Mouse (Mus musculus): ENCODE results near the gene Eml4. TPM values are rescaled to one million over a fixed set of nuclear protein-coding genes. Genes with fewer than 3 reads are reported as not detected.

Eml4 gene
- total and polyA plus RNA-seq, 2 experiments = 4.1 to 8.1 TPM

DNA sequence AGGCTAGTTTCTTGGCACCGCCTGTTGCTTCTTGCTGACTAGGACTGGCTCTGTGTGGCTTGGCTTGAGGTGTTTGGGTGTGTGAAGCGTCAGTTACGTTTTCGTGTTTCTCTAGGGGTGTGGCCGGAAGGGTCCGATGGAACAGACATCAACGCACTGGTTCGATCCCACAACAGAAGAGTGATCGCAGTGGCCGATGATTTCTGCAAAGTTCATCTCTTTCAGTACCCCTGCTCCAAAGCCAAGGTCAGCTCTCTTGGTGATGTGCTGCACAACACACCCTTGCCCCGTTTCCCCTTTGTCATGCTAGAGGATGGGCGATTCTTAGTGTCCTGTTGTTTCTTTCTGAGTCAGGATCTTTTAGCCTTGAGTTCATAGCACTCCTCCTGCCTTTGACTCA, 126.4 kb downstream of the Eml4 start:
- Histone ChIP-seq H3K79me2 (ENCODE audit: control insufficient read depth, insufficient read depth, low read length) (no peaks in the 10 kb centered on the region), H3K9ac (ENCODE audit: low read depth, low read length) (no peak overlapping the region), H3K27me3 (ENCODE audit: control insufficient read depth, insufficient read depth, low read length) (no peaks in the 10 kb centered on the region), H3K4me1 (ENCODE audit: control insufficient read depth, insufficient read depth, low read length) (no peaks in the 10 kb centered on the region), H3K4me3 (ENCODE audit: insufficient read depth, low read depth, low read length) (no peak overlapping the region), H3K36me3 (ENCODE audit: control insufficient read depth, insufficient read depth, low read length) (peaks cover 25% of the 10 kb centered on the region), H3K27ac (replicated peaks; ENCODE audit: insufficient read depth, low read depth, low read length) (no peak overlapping the region)
- no peak for TF ChIP-seq POLR2A (IDR thresholded peaks at IDR 0.05; ENCODE audit: extremely low read depth, insufficient read depth, low read length)
- no peak for DNase-seq (ENCODE audit: extremely low read depth, low read depth, low spot score)
- WGBS = 96% methylated on average over 12 of the region's 12 CpGs

DNA sequence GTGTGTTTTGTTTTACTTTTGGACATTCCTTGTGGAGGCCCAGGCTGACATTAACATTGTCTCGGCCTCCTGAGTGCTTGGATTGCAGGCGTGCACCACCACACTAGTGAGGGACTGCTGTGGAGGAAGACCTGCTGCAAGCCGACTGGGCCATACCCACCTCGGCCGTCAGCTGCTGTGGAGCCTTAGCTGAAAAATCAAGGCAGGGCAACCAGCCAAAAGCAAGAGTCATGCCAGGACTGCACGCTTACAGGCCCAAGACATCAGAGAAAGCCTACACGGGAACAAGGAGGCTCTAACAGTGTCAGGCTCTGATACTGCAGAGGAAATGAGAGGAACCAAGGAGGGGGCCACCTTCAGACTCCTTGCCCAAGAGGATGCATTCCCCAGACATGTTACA, 130.8 kb downstream of the Eml4 start:
- DNase-seq (ENCODE audit: extremely low read depth, low read depth, low spot score) = no peak
- peaks cover 15% of the 10 kb centered on the region; the same call in 1 of the 2 replicates for H3K36me3 ChIP-seq (ENCODE audit: control insufficient read depth, insufficient read depth, low read length)
- H3K27me3 ChIP-seq (ENCODE audit: control insufficient read depth, insufficient read depth, low read length) = no peaks in the 10 kb centered on the region
- peaks cover 5% of the 10 kb centered on the region; the same call in 1 of the 2 replicates for H3K4me1 ChIP-seq (ENCODE audit: control insufficient read depth, insufficient read depth, low read length)
- H3K27ac ChIP-seq (replicated peaks; ENCODE audit: insufficient read depth, low read depth, low read length) = no peak overlapping the region
- no peak for TF ChIP-seq CTCF (IDR thresholded peaks at IDR 0.05; ENCODE audit: low read depth, low read length)
- no peak for TF ChIP-seq POLR2A (IDR thresholded peaks at IDR 0.05; ENCODE audit: extremely low read depth, insufficient read depth, low read length)
- WGBS = 90% methylated on average over 7 of the region's 7 CpGs
- no peak overlapping the region for H3K9ac ChIP-seq (ENCODE audit: low read depth, low read length)
- no peaks in the 10 kb centered on the region for H3K79me2 ChIP-seq (ENCODE audit: control insufficient read depth, insufficient read depth, low read length)
- no peak overlapping the region for H3K4me3 ChIP-seq (ENCODE audit: insufficient read depth, low read depth, low read length)

DNA sequence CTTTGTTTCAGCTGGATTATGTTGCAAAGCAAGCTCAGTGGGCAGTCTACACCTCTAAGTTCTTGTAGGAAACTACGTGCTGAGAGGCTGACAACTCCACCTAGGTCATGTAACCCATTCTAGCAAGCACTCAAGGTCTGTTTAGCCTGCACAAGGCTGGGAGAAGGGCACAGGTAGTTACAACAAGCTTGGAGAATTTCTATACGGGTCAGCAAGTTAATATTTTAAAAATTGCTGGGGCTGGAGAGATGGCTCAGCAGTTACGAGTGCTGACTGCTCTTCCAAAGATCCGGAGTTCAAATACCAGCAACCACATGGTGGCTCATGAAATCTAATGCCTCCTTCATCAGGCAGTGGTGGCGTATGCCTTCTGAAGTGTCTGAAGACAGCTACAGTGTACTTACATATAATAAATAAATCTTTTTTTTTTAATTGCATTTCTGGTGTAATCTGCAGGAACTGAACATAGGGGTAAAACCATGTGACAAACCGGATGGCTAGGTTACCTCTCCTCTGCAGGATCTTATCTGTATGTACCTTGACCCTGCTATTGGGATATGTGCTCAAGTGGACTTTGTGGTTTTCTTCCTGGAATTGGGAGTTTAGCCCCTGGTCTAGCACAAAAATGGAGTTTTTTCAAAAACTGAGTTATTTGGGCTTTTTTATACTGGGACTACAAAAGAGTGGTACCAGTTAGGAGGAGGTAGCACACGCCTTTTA, 132.2 kb downstream of the Eml4 start:
- H3K4me1 ChIP-seq (ENCODE audit: control insufficient read depth, insufficient read depth, low read length) = peaks cover 5% of the 10 kb centered on the region; the same call in 1 of the 2 replicates
- H3K27ac ChIP-seq (replicated peaks; ENCODE audit: insufficient read depth, low read depth, low read length) = peak overlapping the region; percentile 95
- H3K4me3 ChIP-seq (ENCODE audit: insufficient read depth, low read depth, low read length) = no peak overlapping the region
- H3K9ac ChIP-seq (ENCODE audit: low read depth, low read length) = no peak overlapping the region
- peaks cover 8% of the 10 kb centered on the region; the same call in 1 of the 2 replicates for H3K36me3 ChIP-seq (ENCODE audit: control insufficient read depth, insufficient read depth, low read length)
- TF ChIP-seq CTCF (IDR thresholded peaks at IDR 0.05; ENCODE audit: low read depth, low read length) = no peak
- TF ChIP-seq POLR2A (IDR thresholded peaks at IDR 0.05; ENCODE audit: extremely low read depth, insufficient read depth, low read length) = no peak
- WGBS = 62% methylated on average over 7 of the region's 7 CpGs
- H3K27me3 ChIP-seq (ENCODE audit: control insufficient read depth, insufficient read depth, low read length) = no peaks in the 10 kb centered on the region
- H3K79me2 ChIP-seq (ENCODE audit: control insufficient read depth, insufficient read depth, low read length) = no peaks in the 10 kb centered on the region
- DNase-seq (ENCODE audit: extremely low read depth, low read depth, low spot score) = peak; percentile 84

DNA sequence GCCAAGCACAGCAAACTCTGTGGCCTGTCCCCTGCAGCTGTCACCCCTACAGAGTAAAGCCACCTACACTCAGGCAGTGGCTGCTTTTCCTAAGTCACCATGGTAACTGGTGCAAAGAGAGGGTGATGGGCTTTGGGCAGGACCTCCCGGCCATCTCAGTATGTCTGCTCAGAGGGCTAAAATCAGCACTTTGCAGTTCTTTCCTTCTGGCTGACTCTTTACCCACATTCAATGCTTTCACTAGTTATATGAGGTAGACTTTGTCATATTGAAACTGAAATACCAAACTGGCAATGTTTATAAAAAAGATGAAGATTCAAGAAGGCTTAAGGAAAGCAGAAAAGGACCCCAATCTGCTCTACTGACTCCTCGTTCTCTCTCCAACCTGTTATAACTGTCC, 133.1 kb downstream of the Eml4 start:
- WGBS = 92% methylated on average over 2 of the region's 2 CpGs
- no peak for DNase-seq (ENCODE audit: extremely low read depth, low read depth, low spot score)
- peaks cover 5% of the 10 kb centered on the region; the same call in 1 of the 2 replicates for H3K4me1 ChIP-seq (ENCODE audit: control insufficient read depth, insufficient read depth, low read length)
- TF ChIP-seq CTCF (IDR thresholded peaks at IDR 0.05; ENCODE audit: low read depth, low read length) (no peak), POLR2A (IDR thresholded peaks at IDR 0.05; ENCODE audit: extremely low read depth, insufficient read depth, low read length) (no peak)
- H3K9ac ChIP-seq (ENCODE audit: low read depth, low read length) = no peak overlapping the region
- no peaks in the 10 kb centered on the region for H3K27me3 ChIP-seq (ENCODE audit: control insufficient read depth, insufficient read depth, low read length)
- H3K4me3 ChIP-seq (ENCODE audit: insufficient read depth, low read depth, low read length) = no peak overlapping the region
- 0 out of 2 replicates have a peak, but pooled peaks cover under 1% of the 10 kb centered on the region for H3K36me3 ChIP-seq (ENCODE audit: control insufficient read depth, insufficient read depth, low read length)
- H3K27ac ChIP-seq (replicated peaks; ENCODE audit: insufficient read depth, low read depth, low read length) = peak overlapping the region; percentile 95
- H3K79me2 ChIP-seq (ENCODE audit: control insufficient read depth, insufficient read depth, low read length) = no peaks in the 10 kb centered on the region

DNA sequence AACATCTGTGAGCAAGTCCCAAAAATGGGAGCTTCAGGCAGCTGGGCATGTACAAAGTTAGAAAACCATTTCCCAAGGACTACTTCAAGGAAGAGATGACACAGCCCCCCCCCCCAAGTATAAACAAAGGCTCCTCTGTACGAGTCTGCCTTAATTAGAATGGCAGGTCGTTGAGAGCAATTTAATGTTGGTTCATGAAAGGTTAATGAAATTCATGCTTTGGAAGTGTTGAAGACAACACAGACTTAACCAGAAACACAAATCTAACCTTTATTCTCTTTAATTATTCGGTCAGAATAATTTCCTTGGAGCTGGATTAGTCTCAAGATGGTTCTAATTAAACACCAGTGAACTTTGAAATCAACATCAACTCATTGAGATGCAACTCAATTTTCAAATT, 137.0 kb downstream of the Eml4 start:
- no peak overlapping the region for H3K9ac ChIP-seq (ENCODE audit: low read depth, low read length)
- H3K27me3 ChIP-seq (ENCODE audit: control insufficient read depth, insufficient read depth, low read length) = no peaks in the 10 kb centered on the region
- DNase-seq (ENCODE audit: extremely low read depth, low read depth, low spot score) = no peak
- no peaks in the 10 kb centered on the region for H3K36me3 ChIP-seq (ENCODE audit: control insufficient read depth, insufficient read depth, low read length)
- peaks cover 2% of the 10 kb centered on the region; the same call in 1 of the 2 replicates for H3K4me1 ChIP-seq (ENCODE audit: control insufficient read depth, insufficient read depth, low read length)
- TF ChIP-seq POLR2A (IDR thresholded peaks at IDR 0.05; ENCODE audit: extremely low read depth, insufficient read depth, low read length) (no peak), CTCF (IDR thresholded peaks at IDR 0.05; ENCODE audit: low read depth, low read length) (no peak)
- no peak overlapping the region for H3K27ac ChIP-seq (replicated peaks; ENCODE audit: insufficient read depth, low read depth, low read length)
- WGBS = 93% methylated on average over 3 of the region's 3 CpGs
- H3K79me2 ChIP-seq (ENCODE audit: control insufficient read depth, insufficient read depth, low read length) = no peaks in the 10 kb centered on the region
- H3K4me3 ChIP-seq (ENCODE audit: insufficient read depth, low read depth, low read length) = no peak overlapping the region

DNA sequence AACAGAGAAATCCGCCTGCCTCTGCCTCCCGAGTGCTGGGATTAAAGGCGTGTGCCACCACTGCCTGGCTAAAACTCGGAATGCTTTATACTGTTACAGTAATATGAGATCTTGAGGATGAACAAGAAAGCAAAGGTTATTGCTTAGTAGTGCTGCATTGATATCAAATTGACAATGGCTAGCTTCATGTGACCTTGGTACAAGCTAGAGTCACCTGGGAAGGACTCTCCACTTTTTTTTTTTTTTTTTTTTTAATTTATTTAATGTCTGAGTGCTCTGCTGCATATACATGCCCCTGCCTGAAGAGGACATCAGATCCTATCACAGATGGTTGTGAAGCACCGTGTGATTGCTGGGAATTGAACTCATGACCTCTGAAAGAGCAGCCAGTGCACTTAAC, 148.2 kb downstream of the Eml4 start:
- Histone ChIP-seq H3K9ac (ENCODE audit: low read depth, low read length) (no peak overlapping the region), H3K79me2 (ENCODE audit: control insufficient read depth, insufficient read depth, low read length) (no peaks in the 10 kb centered on the region; the same call in 1 of the 2 replicates), H3K4me3 (ENCODE audit: insufficient read depth, low read depth, low read length) (no peak overlapping the region), H3K27ac (replicated peaks; ENCODE audit: insufficient read depth, low read depth, low read length) (no peak overlapping the region), H3K4me1 (ENCODE audit: control insufficient read depth, insufficient read depth, low read length) (peaks cover 6% of the 10 kb centered on the region), H3K27me3 (ENCODE audit: control insufficient read depth, insufficient read depth, low read length) (no peaks in the 10 kb centered on the region), H3K36me3 (ENCODE audit: control insufficient read depth, insufficient read depth, low read length) (peaks cover 29% of the 10 kb centered on the region)
- WGBS = 98% methylated on average over 5 of the region's 5 CpGs
- TF ChIP-seq CTCF (IDR thresholded peaks at IDR 0.05; ENCODE audit: low read depth, low read length) (no peak), POLR2A (IDR thresholded peaks at IDR 0.05; ENCODE audit: extremely low read depth, insufficient read depth, low read length) (no peak)
- DNase-seq (ENCODE audit: extremely low read depth, low read depth, low spot score) = no peak
